Comparison of ENCODE assay signal across 7 mouse cellular contexts in genomic region chr9:63756581-63757461, GRCm38 (mm10). TPM values are rescaled to one million over a fixed set of nuclear protein-coding genes. Genes with fewer than 3 reads are reported as not detected.
DNase-seq lines count a peak whose midpoint lies in the region; ATAC-seq lines count a peak whose summit lies in the region.

No protein-coding gene starts in this region.

- H3K79me2 ChIP-seq in macrophage (ENCODE audit: inconsistent target) = peaks cover 32% of the 10 kb centered on the region; the same call in 1 of the 2 replicates

- under 1% methylated on average over 47 of the region's 47 CpGs for WGBS in heart, embryonic 11.5 days (ENCODE audit: insufficient replicate concordance)
- 6% methylated on average over 41 of the region's 47 CpGs for WGBS in macrophage (ENCODE audit: missing documents)
- under 1% methylated on average over 37 of the region's 47 CpGs for whole genome bisulfite sequencing in stomach, embryonic 14.5 days

- H3K36me3 ChIP-seq in heart, embryonic 11.5 days (ENCODE audit: control insufficient read depth, insufficient read depth, low read length) = no peaks in the 10 kb centered on the region
- H3K36me3 ChIP-seq in macrophage (ENCODE audit: inconsistent target) = no peaks in the 10 kb centered on the region
- H3K36me3 ChIP-seq in stomach, embryonic 14.5 days (ENCODE audit: control insufficient read depth, insufficient read depth, low read length) = no peaks in the 10 kb centered on the region

- H3K4me1 ChIP-seq in heart, embryonic 11.5 days (ENCODE audit: control insufficient read depth, insufficient read depth, low read length) = peaks cover 53% of the 10 kb centered on the region
- peaks cover 55% of the 10 kb centered on the region for H3K4me1 ChIP-seq in stomach, embryonic 14.5 days (ENCODE audit: control insufficient read depth, insufficient read depth, low read length)

- no peaks in the 10 kb centered on the region for H3K9me3 ChIP-seq in heart, embryonic 11.5 days (replicated peaks; ENCODE audit: control insufficient read depth, low read length)
- H3K9me3 ChIP-seq in stomach, embryonic 14.5 days (ENCODE audit: control insufficient read depth, low read depth, low read length) = no peaks in the 10 kb centered on the region

- peak overlapping the region; percentile 94 for H3K4me2 ChIP-seq in heart, embryonic 11.5 days
- peak overlapping the region; percentile 89 for H3K4me2 ChIP-seq in stomach, embryonic 14.5 days (replicated peaks; ENCODE audit: low read depth, low read length)

- peak overlapping the region; percentile 87 for H3K9ac ChIP-seq in heart, embryonic 11.5 days (ENCODE audit: low read depth, low read length)
- peak overlapping the region; percentile 90 for H3K9ac ChIP-seq in stomach, embryonic 14.5 days (replicated peaks; ENCODE audit: low read depth, low read length)

- H3K27ac ChIP-seq in heart, embryonic 11.5 days (ENCODE audit: low read depth, low read length) = peak overlapping the region; percentile 95
- H3K27ac ChIP-seq in macrophage = no peak overlapping the region
- H3K27ac ChIP-seq in stomach, embryonic 14.5 days (ENCODE audit: low read length) = peak overlapping the region; percentile 95

- DNase-seq in A20 (ENCODE audit: low read depth, low spot score) = peak; percentile 30
- DNase-seq in CD8-positive naive resting alpha-beta T cell, adult 2 months (ENCODE audit: low read depth in 2 of 2, low spot score in 2 of 2) = peak; percentile 48 to 62
- DNase-seq in cerebellum, adult 9-10 months = peak; percentile 55
- peak; percentile 66 for DNase-seq in layer of hippocampus, adult 9-11 months

- H3K4me3 ChIP-seq in heart, embryonic 11.5 days (ENCODE audit: low read depth, low read length) = peak overlapping the region; percentile 75
- H3K4me3 ChIP-seq in macrophage (ENCODE audit: inconsistent target) = peak overlapping the region; percentile 38
- H3K4me3 ChIP-seq in stomach, embryonic 14.5 days (ENCODE audit: low read depth, low read length) = peak overlapping the region; percentile 73

- no peaks in the 10 kb centered on the region for H3K27me3 ChIP-seq in heart, embryonic 11.5 days (ENCODE audit: control insufficient read depth, insufficient read depth, low read length)
- no peaks in the 10 kb centered on the region for H3K27me3 ChIP-seq in stomach, embryonic 14.5 days (ENCODE audit: control insufficient read depth, insufficient read depth, low read length)

- no peak for ATAC-seq in heart, embryonic 11.5 days (replicated peaks; ENCODE audit: insufficient number of reproducible peaks, low FRiP score, low TSS enrichment)
- ATAC-seq in stomach, embryonic 14.5 days (ENCODE audit: insufficient number of reproducible peaks, insufficient read depth, low FRiP score, low read depth) = no peak

RNA-seq across cellular contexts. Expression of gene Smad3, which starts 1.0 kb away (rescaled TPM):
- 9.7 and 11.4 TPM in 2 replicates for polyA plus RNA-seq in heart, embryonic 11.5 days (2014; fragmentation: Nextera tagmentation; extraction: Ambion mirVana)
- 10 to 100 TPM; 10.5 to 76.5 (median 36.5) TPM for total RNA-seq in macrophage (2018; cell fraction: chromatin; rRNA removed)
- 10 to 100 TPM in 19 of 26 experiments, 1 to 10 TPM in 7; 6.8 to 18.9 (median 14.1) TPM for total RNA-seq in macrophage (2018; cell fraction: cytosol; rRNA removed)
- total RNA-seq in macrophage (2018; cell fraction: nucleus; rRNA removed) = 10 to 100 TPM; 13.1 to 61.7 (median 28.8) TPM
- polyA plus RNA-seq in macrophage (2018) = 9.9 to 14.5 TPM (median 12.2 TPM) in 3 replicates
- 16.5 and 17.3 TPM in 2 replicates for polyA plus RNA-seq in stomach, embryonic 14.5 days (2014; fragmentation: Nextera tagmentation; extraction: Ambion mirVana)
